Mouse (Mus musculus): ENCODE measurements at regions not wholly inside any gene's neighbourhood (a gene's known extent, or its start where the extent isn't known, plus 50 kb on each side); places are given as distances from the start of the nearest gene placed in this dataset.
A peak's percentile ranks its signal among the peaks of the same experiment; 100 is the strongest.

GRCm38 (mm10) chr2:45258897-45259296 is 141.7 kb upstream of the Zeb2 start:
- no peak for TF ChIP-seq CTCF (IDR thresholded peaks at IDR 0.05; ENCODE audit: low read depth)
- 74% methylated on average over 3 of the region's 3 CpGs for WGBS
- H3K4me1 ChIP-seq (replicated peaks; ENCODE audit: control insufficient read depth, insufficient read depth, low read length): no peaks in the 10 kb centered on the region; the same call in 1 of the 2 replicates
- no peaks in the 10 kb centered on the region for H3K27me3 ChIP-seq (replicated peaks; ENCODE audit: control insufficient read depth, insufficient read depth, low read length)
- ATAC-seq: no peak
- H3K4me2 ChIP-seq (replicated peaks; ENCODE audit: low read depth): no peak overlapping the region
- H3K4me3 ChIP-seq (ENCODE audit: low read depth, low read length): no peak overlapping the region
- no peak overlapping the region for H3K9ac ChIP-seq (ENCODE audit: low read depth, low read length)
- no peaks in the 10 kb centered on the region for H3K9me3 ChIP-seq (ENCODE audit: control insufficient read depth)
- no peak overlapping the region for H3K27ac ChIP-seq (ENCODE audit: low read depth, low read length)
- no peaks in the 10 kb centered on the region for H3K36me3 ChIP-seq (ENCODE audit: control insufficient read depth, insufficient read depth)

GRCm38 (mm10) chr2:45256373-45256772 is 139.2 kb upstream of the Zeb2 start:
- Histone ChIP-seq H3K27me3 (replicated peaks; ENCODE audit: control insufficient read depth, insufficient read depth, low read length) (no peaks in the 10 kb centered on the region), H3K4me2 (replicated peaks; ENCODE audit: low read depth) (no peak overlapping the region), H3K4me3 (ENCODE audit: low read depth, low read length) (no peak overlapping the region), H3K9me3 (ENCODE audit: control insufficient read depth) (no peaks in the 10 kb centered on the region), H3K27ac (ENCODE audit: low read depth, low read length) (no peak overlapping the region), H3K36me3 (ENCODE audit: control insufficient read depth, insufficient read depth) (no peaks in the 10 kb centered on the region), H3K4me1 (replicated peaks; ENCODE audit: control insufficient read depth, insufficient read depth, low read length) (no peaks in the 10 kb centered on the region; the same call in 1 of the 2 replicates), H3K9ac (ENCODE audit: low read depth, low read length) (no peak overlapping the region)
- ATAC-seq: no peak
- WGBS: 87% methylated on average over 5 of the region's 5 CpGs
- TF ChIP-seq CTCF (IDR thresholded peaks at IDR 0.05; ENCODE audit: low read depth): no peak

- ATAC-seq: peak; percentile 69; the same call in 1 of the 2 replicates
- H3K4me3 ChIP-seq (ENCODE audit: low read depth, low read length): no peak overlapping the region
These were observed 136.7 kb upstream of the Zeb2 start for GRCm38 (mm10) chr2:45253936-45254335.

DNA sequence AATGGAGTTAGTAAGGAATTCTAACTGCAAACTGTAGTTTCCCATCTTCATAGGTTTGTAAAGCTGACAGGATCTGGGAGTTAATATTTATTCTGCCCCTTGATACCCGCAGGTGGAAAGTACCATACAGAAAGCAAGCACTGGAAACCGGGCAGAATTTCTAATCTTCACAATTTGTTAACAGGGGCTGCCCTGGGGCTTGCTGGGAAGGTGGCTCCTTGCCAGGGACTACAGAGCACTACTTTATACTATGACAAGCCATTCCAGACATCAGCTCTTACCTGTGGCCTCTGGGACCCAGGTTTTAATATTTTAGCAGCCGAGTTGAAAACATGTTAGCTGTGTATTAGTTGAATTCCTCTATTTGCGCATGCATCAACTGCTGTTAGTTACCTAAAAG is 135.1 kb upstream of the Zeb2 start:
- no peak overlapping the region for H3K4me2 ChIP-seq (replicated peaks; ENCODE audit: low read depth)
- no peaks in the 10 kb centered on the region for H3K27me3 ChIP-seq (replicated peaks; ENCODE audit: control insufficient read depth, insufficient read depth, low read length)
- H3K9me3 ChIP-seq (ENCODE audit: control insufficient read depth): no peaks in the 10 kb centered on the region
- 61% methylated on average over 4 of the region's 4 CpGs for WGBS
- no peak for TF ChIP-seq CTCF (IDR thresholded peaks at IDR 0.05; ENCODE audit: low read depth)
- H3K4me3 ChIP-seq (ENCODE audit: low read depth, low read length): no peak overlapping the region
- no peak for ATAC-seq
- H3K27ac ChIP-seq (ENCODE audit: low read depth, low read length): no peak overlapping the region
- no peaks in the 10 kb centered on the region; the same call in 1 of the 2 replicates for H3K4me1 ChIP-seq (replicated peaks; ENCODE audit: control insufficient read depth, insufficient read depth, low read length)
- H3K9ac ChIP-seq (ENCODE audit: low read depth, low read length): no peak overlapping the region
- no peaks in the 10 kb centered on the region for H3K36me3 ChIP-seq (ENCODE audit: control insufficient read depth, insufficient read depth)

More at GRCm38 (mm10) chr2:45253936-45254335, 136.7 kb upstream of the Zeb2 start:
- WGBS: 40% methylated on average over 4 of the region's 4 CpGs
- Histone ChIP-seq H3K9ac (ENCODE audit: low read depth, low read length) (no peak overlapping the region), H3K4me1 (replicated peaks; ENCODE audit: control insufficient read depth, insufficient read depth, low read length) (no peaks in the 10 kb centered on the region; the same call in 1 of the 2 replicates), H3K4me2 (replicated peaks; ENCODE audit: low read depth) (no peak overlapping the region), H3K9me3 (ENCODE audit: control insufficient read depth) (no peaks in the 10 kb centered on the region), H3K36me3 (ENCODE audit: control insufficient read depth, insufficient read depth) (no peaks in the 10 kb centered on the region), H3K27ac (ENCODE audit: low read depth, low read length) (no peak overlapping the region), H3K27me3 (replicated peaks; ENCODE audit: control insufficient read depth, insufficient read depth, low read length) (no peaks in the 10 kb centered on the region)
- TF ChIP-seq CTCF (IDR thresholded peaks at IDR 0.05; ENCODE audit: low read depth): no peak

GRCm38 (mm10) chr2:45249658-45250057 is 132.5 kb upstream of the Zeb2 start:
- no peaks in the 10 kb centered on the region for H3K9me3 ChIP-seq (ENCODE audit: control insufficient read depth)
- H3K27me3 ChIP-seq (replicated peaks; ENCODE audit: control insufficient read depth, insufficient read depth, low read length): no peaks in the 10 kb centered on the region
- H3K27ac ChIP-seq (ENCODE audit: low read depth, low read length): no peak overlapping the region
- no peak for ATAC-seq
- 53% methylated on average over 1 of the region's 1 CpGs for WGBS
- no peak for TF ChIP-seq CTCF (IDR thresholded peaks at IDR 0.05; ENCODE audit: low read depth)
- no peak overlapping the region for H3K4me3 ChIP-seq (ENCODE audit: low read depth, low read length)
- H3K9ac ChIP-seq (ENCODE audit: low read depth, low read length): no peak overlapping the region
- H3K4me2 ChIP-seq (replicated peaks; ENCODE audit: low read depth): no peak overlapping the region
- no peaks in the 10 kb centered on the region for H3K36me3 ChIP-seq (ENCODE audit: control insufficient read depth, insufficient read depth)
- no peaks in the 10 kb centered on the region; the same call in 1 of the 2 replicates for H3K4me1 ChIP-seq (replicated peaks; ENCODE audit: control insufficient read depth, insufficient read depth, low read length)

- Histone ChIP-seq H3K4me1 (replicated peaks; ENCODE audit: control insufficient read depth, insufficient read depth, low read length) (no peaks in the 10 kb centered on the region), H3K4me2 (replicated peaks; ENCODE audit: low read depth) (no peak overlapping the region), H3K27me3 (replicated peaks; ENCODE audit: control insufficient read depth, insufficient read depth, low read length) (no peaks in the 10 kb centered on the region), H3K36me3 (ENCODE audit: control insufficient read depth, insufficient read depth) (no peaks in the 10 kb centered on the region), H3K9me3 (ENCODE audit: control insufficient read depth) (no peaks in the 10 kb centered on the region), H3K4me3 (ENCODE audit: low read depth, low read length) (no peak overlapping the region), H3K9ac (ENCODE audit: low read depth, low read length) (no peak overlapping the region), H3K27ac (ENCODE audit: low read depth, low read length) (no peak overlapping the region)
- TF ChIP-seq CTCF (IDR thresholded peaks at IDR 0.05; ENCODE audit: low read depth): no peak
- no peak for ATAC-seq
- 81% methylated on average over 10 of the region's 10 CpGs for WGBS
These were observed 129.1 kb upstream of the Zeb2 start for GRCm38 (mm10) chr2:45246061-45246945.
